Mouse (Mus musculus) kidney, postnatal 25 days (tissue): ENCODE results near the gene Tanc2.

ENCODE experiments used
- DNase-seq, 2 experiments: peaks; one replicate each; pipeline ENCODE4 v3.0.0; 2021; ENCODE audit warnings: mixed read lengths in 2 of 2

The Tanc2 gene

GRCm38 (mm10) chr11:105931380-105931779, 341.6 kb downstream of the Tanc2 start:
- DNase-seq, result no peak

GRCm38 (mm10) chr11:105933746-105934145, 344.0 kb downstream of the Tanc2 start:
- no peak for DNase-seq

- no peak for DNase-seq
These were observed 344.5 kb downstream of the Tanc2 start for GRCm38 (mm10) chr11:105934303-105934711.

- no peak for DNase-seq
These were observed 345.0 kb downstream of the Tanc2 start for GRCm38 (mm10) chr11:105934816-105935215.

- DNase-seq, result no peak
These were observed 345.7 kb downstream of the Tanc2 start for GRCm38 (mm10) chr11:105935496-105935895.

GRCm38 (mm10) chr11:105936200-105936599, 346.4 kb downstream of the Tanc2 start:
- DNase-seq, result peak in 1 of 2 experiments; percentile 56

- no peak for DNase-seq
These were observed 347.2 kb downstream of the Tanc2 start for GRCm38 (mm10) chr11:105936974-105937373.

- DNase-seq, result no peak
These were observed 349.0 kb downstream of the Tanc2 start for GRCm38 (mm10) chr11:105938771-105939170.

GRCm38 (mm10) chr11:105941973-105942372, 352.2 kb downstream of the Tanc2 start:
- DNase-seq, result no peak

GRCm38 (mm10) chr11:105943133-105944102, 353.6 kb downstream of the Tanc2 start:
- peak; percentile 54 to 68 for DNase-seq

GRCm38 (mm10) chr11:105944126-105944621, 354.4 kb downstream of the Tanc2 start:
- DNase-seq, result peak; percentile 84 to 92

GRCm38 (mm10) chr11:105944770-105945672, 355.2 kb downstream of the Tanc2 start:
- DNase-seq, result peak; percentile 39 to 66

GRCm38 (mm10) chr11:105946694-105947154, 356.9 kb downstream of the Tanc2 start:
- DNase-seq, result no peak

GRCm38 (mm10) chr11:105948255-105948654, 358.5 kb downstream of the Tanc2 start:
- no peak for DNase-seq

- DNase-seq, result no peak
These were observed 360.7 kb downstream of the Tanc2 start for GRCm38 (mm10) chr11:105950519-105950918.

GRCm38 (mm10) chr11:105951601-105952044, 361.8 kb downstream of the Tanc2 start:
- DNase-seq, result peak; percentile 61 to 77

GRCm38 (mm10) chr11:105952111-105952510, 362.3 kb downstream of the Tanc2 start:
- DNase-seq, result peak in 1 of 2 experiments; percentile 22

- no peak for DNase-seq
These were observed 363.2 kb downstream of the Tanc2 start, which contains the start of gene Cyb561 for GRCm38 (mm10) chr11:105952911-105953386. Cyb561 (minus strand) TSS chr11:105953336.

- DNase-seq, result no peak
These were observed 363.6 kb downstream of the Tanc2 start for GRCm38 (mm10) chr11:105953402-105953801.

- DNase-seq, result no peak
These were observed 366.1 kb downstream of the Tanc2 start for GRCm38 (mm10) chr11:105955815-105956430.

GRCm38 (mm10) chr11:105957501-105957900, 367.7 kb downstream of the Tanc2 start:
- no peak for DNase-seq

- no peak for DNase-seq
These were observed 368.8 kb downstream of the Tanc2 start for GRCm38 (mm10) chr11:105958566-105958965.
